Mouse (Mus musculus): ENCODE data around the gene Tspan7.

DNA sequence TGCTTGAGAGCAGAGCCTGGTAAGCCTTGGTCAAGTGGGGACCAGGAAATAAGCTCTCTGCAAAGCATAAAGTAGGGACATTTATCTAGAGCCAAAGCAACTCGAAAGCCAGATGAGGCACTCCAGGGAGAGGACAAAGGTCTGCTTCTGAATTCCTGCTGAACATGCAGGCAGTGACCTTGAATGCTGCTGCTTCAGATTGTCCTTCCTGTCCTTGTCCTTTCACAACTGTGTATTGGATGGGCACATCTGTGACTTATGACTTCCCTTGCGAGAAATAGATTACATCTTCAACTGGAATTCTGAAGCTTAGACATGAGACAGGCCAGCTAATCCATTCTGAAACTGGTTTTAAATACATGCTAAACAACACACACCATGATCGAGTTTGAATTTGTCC lies 71.9 kb downstream of the Tspan7 start:
- TF ChIP-seq EP300 (IDR thresholded peaks at IDR 0.05; ENCODE audit: low read depth) (no peak), CTCF (IDR thresholded peaks at IDR 0.05; ENCODE audit: low read depth) (no peak)

All from heart, postnatal 0 days (tissue).